Mouse (Mus musculus) kidney, embryonic 16.5 days (tissue): ENCODE results near the gene Olfr523. TPM values are rescaled to one million over a fixed set of nuclear protein-coding genes. Genes with fewer than 3 reads are reported as not detected.

Experiments
- ATAC-seq: fragments of 200-750 bp; cut with Nextera tagmentation; 2 replicates; pipeline ENCODE4 v1.8.0; 2017; ENCODE audit warnings: moderate TSS enrichment; ENCODE audit not compliant: low FRiP score, low TSS enrichment
- H3K27ac ChIP-seq: fragments of 300-500 bp; sonication (generic); 2 replicates; pipeline ENCODE4 v1.5.1; 2014; ENCODE audit warnings: low read length
- H3K27me3 ChIP-seq: fragments of 300-500 bp; sonication (generic); 2 replicates; pipeline ENCODE4 v1.6.1; 2014; ENCODE audit warnings: low read length, control low read depth, mixed read lengths; ENCODE audit not compliant: insufficient read depth
- H3K36me3 ChIP-seq: fragments of 300-500 bp; sonication (generic); 2 replicates; pipeline ENCODE4 v1.6.1; 2014; ENCODE audit warnings: low read length, control low read depth, mixed read lengths; ENCODE audit not compliant: insufficient read depth
- H3K4me1 ChIP-seq: fragments of 300-500 bp; sonication (generic); 2 replicates; pipeline ENCODE4 v1.6.1; 2014; ENCODE audit warnings: low read length, control low read depth, mixed read lengths; ENCODE audit not compliant: insufficient read depth
- H3K4me2 ChIP-seq: fragments of 300-500 bp; sonication (generic); replicated peaks from 2 replicates; pipeline ENCODE4 v1.6.1; 2014; ENCODE audit warnings: low read depth, low read length
- H3K4me3 ChIP-seq: fragments of 300-500 bp; sonication (generic); 2 replicates; pipeline ENCODE4 v1.5.1; 2014; ENCODE audit warnings: mild to moderate bottlenecking, low read length
- H3K9ac ChIP-seq: fragments of 300-500 bp; sonication (generic); replicated peaks from 2 replicates; pipeline ENCODE4 v1.6.1; 2014; ENCODE audit warnings: low read length
- H3K9me3 ChIP-seq: fragments of 300-500 bp; sonication (generic); 2 replicates; pipeline ENCODE4 v1.6.1; 2016; ENCODE audit warnings: low read length, control low read depth
- WGBS: fragments of 180-500 bp; shearing (Covaris S2); extraction: QIAGEN DNeasy Blood & Tissue Kit; methylation state at CpG from one replicate; pipeline ENCODE4 v1.1.7; 2014; 5-methylcytosine and 5-hydroxymethylcytosine counted together
- polyA plus RNA-seq: library from polyadenylated mRNA; unstranded; fragments of >200 nt; fragmentation: Nextera tagmentation; extraction: Ambion mirVana; gene quantifications from 2 replicates; pipeline ENCODE4 v1.2.1, GENCODE M21; 2015

Olfr523 gene
- polyA plus RNA-seq, 1 experiment from 2014 or later = not detected

GRCm38 (mm10) chr7:140167950-140168349 lies 5.1 kb upstream of the Olfr523 start:
- Histone ChIP-seq H3K4me1 (no peaks in the 10 kb centered on the region), H3K4me3 (no peak overlapping the region), H3K27me3 (no peaks in the 10 kb centered on the region), H3K4me2 (no peak overlapping the region), H3K27ac (no peak overlapping the region), H3K9ac (no peak overlapping the region), H3K9me3 (peaks cover 9% of the 10 kb centered on the region; the same call in 1 of the 2 replicates), H3K36me3 (no peaks in the 10 kb centered on the region)
- WGBS = 88% methylated on average over 1 of the region's 1 CpGs
- ATAC-seq = no peak

DNA sequence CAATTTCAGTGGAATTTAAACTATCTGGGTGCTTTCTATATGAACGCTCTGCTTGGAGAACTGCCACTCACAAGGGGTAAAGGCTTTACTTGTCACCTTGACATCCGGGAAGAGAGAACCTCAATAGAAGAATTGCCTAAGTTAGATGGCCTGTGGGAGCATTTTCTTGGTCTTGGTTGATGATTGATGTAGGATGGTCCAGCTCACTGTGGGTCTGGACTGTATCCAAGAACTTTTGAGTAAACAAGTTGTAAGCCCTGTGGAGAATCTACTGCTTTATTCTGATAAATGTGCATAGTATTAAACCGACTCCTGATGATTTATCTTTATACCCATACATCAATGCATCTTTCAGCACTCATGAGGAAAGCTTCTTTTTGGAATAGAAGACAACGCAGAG lies 3.6 kb upstream of the Olfr523 start:
- WGBS = 71% methylated on average over 4 of the region's 4 CpGs
- Histone ChIP-seq H3K4me1 (no peaks in the 10 kb centered on the region), H3K27me3 (no peaks in the 10 kb centered on the region), H3K36me3 (no peaks in the 10 kb centered on the region), H3K4me3 (no peak overlapping the region), H3K4me2 (no peak overlapping the region), H3K9ac (no peak overlapping the region), H3K9me3 (peaks cover 9% of the 10 kb centered on the region; the same call in 1 of the 2 replicates), H3K27ac (no peak overlapping the region)
- no peak for ATAC-seq

DNA sequence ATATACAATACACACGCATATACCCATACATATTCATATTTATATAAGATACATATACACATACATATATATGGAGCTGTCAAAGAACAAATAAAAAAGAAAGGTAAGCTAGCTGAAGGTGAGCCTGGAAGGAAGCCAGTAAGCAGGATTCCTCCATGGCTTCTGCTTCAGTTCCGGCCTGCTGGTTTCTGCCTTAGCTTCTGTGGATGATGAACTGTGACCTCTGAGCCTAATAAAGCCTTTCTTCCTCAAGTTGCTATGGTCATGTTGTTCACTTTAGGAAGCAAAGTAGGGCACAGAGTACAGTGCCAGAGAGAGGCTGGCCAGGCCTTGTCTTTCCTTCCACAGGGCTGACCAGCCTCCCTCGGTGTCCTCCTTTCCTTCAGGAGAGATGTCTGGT lies 2.2 kb upstream of the Olfr523 start:
- Histone ChIP-seq H3K9me3 (peaks cover 9% of the 10 kb centered on the region; the same call in 1 of the 2 replicates), H3K27ac (no peak overlapping the region), H3K4me1 (no peaks in the 10 kb centered on the region), H3K4me2 (no peak overlapping the region), H3K4me3 (no peak overlapping the region), H3K27me3 (no peaks in the 10 kb centered on the region), H3K9ac (no peak overlapping the region), H3K36me3 (no peaks in the 10 kb centered on the region)
- ATAC-seq = no peak
- 88% methylated on average over 3 of the region's 3 CpGs for WGBS

GRCm38 (mm10) chr7:140179176-140179575 lies 6.2 kb downstream of the Olfr523 start:
- Histone ChIP-seq H3K27ac (no peak overlapping the region), H3K9me3 (no peaks in the 10 kb centered on the region), H3K4me2 (no peak overlapping the region), H3K36me3 (no peaks in the 10 kb centered on the region), H3K4me1 (no peaks in the 10 kb centered on the region), H3K9ac (no peak overlapping the region), H3K27me3 (no peaks in the 10 kb centered on the region), H3K4me3 (no peak overlapping the region)
- no peak for ATAC-seq
- 74% methylated on average over 2 of the region's 2 CpGs for WGBS

DNA sequence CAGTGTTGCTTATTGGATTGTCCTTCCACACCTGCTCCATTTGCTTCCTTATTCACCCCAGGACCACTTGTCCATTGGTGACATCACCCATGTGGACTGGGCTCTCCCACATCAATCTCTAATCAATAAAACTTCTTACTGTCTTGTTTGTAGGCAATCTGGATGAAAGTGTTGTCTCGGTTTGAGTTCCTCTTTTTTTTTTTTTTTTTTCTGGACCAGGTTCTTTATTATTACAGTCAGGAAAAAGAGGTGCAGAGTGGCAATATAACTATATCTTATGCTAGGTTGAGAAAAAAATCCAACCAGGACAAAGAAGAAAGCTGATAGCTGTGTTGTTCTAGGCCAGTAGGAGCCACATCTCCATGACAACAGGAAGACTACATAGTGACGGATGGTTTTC lies 7.7 kb downstream of the Olfr523 start:
- no peaks in the 10 kb centered on the region for H3K4me1 ChIP-seq
- no peak overlapping the region for H3K4me2 ChIP-seq
- no peak overlapping the region for H3K27ac ChIP-seq
- no peaks in the 10 kb centered on the region for H3K9me3 ChIP-seq
- H3K36me3 ChIP-seq = no peaks in the 10 kb centered on the region
- no peak for ATAC-seq
- H3K4me3 ChIP-seq = no peak overlapping the region
- H3K9ac ChIP-seq = no peak overlapping the region
- WGBS = 77% methylated on average over 2 of the region's 2 CpGs
- no peaks in the 10 kb centered on the region for H3K27me3 ChIP-seq

DNA sequence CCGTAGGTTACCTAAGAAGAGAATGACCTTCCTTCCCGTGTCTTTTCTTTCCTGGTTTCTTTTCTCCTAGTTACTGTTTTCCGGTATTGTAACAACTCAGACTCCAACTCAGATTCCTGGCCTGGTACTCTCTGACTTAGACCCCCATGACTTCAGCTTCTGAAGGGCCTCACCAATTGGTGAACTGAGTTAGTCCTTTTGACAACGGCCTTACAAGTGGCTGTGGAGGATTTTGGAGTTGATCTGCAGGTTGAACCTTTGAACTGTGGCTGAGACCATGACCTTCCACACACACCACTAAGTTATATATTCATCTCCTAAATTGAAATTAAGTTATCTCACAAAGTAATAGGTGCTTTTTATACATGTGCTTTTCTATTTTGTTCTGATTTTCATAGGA lies 11.2 kb downstream of the Olfr523 start:
- H3K9me3 ChIP-seq = no peaks in the 10 kb centered on the region
- WGBS = 86% methylated on average over 4 of the region's 4 CpGs
- H3K4me1 ChIP-seq = no peaks in the 10 kb centered on the region
- H3K9ac ChIP-seq = no peak overlapping the region
- H3K4me2 ChIP-seq = no peak overlapping the region
- no peaks in the 10 kb centered on the region for H3K36me3 ChIP-seq
- no peak for ATAC-seq
- no peak overlapping the region for H3K27ac ChIP-seq
- H3K4me3 ChIP-seq = no peak overlapping the region
- H3K27me3 ChIP-seq = no peaks in the 10 kb centered on the region

DNA sequence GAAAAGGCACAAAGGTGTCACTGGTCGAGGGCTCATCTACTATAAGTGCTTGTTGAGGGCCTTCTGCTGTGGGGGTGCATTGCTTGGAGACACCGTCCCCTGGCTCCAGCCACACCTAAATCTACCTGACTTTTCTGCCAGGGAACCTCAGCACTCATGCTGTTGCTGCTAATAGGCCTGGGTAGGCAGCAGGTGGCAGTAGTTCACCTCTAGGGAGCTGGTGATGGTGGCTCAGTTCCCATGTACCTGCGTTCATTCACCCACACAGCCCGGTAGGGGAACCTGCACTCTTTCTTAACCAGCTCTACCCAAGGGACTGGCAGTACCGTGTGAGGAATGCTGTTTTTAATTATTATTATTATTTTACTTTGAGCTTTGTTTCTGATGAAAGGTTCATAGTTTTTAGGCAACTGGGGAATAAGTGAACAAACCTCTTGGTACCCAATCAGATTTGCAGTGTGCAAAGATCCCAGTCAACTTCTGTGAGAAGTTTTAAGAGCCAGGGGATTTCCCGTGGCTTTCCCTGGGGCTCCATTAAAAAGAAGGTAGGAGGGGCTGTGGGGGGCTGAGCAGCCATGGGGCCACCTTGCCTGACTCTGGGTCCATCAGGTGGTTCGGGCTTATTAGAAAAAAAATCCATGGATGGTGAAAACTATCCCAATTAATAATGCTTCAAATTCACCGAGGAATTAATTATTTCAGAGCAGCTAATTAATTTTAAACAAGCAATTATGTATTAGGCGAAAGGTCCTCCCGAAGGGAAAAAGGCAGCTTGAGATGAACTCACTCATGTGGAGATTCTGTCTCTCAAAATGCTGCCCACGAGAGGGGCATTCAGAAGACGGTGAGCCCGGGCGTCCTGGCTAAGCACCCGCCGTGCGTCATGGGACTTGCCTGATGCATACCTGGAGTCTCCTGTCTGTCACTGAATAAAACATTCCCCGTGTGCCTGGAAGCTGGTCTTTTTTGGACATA lies 13.9 kb downstream of the Olfr523 start:
- Histone ChIP-seq H3K36me3 (no peaks in the 10 kb centered on the region), H3K4me1 (no peaks in the 10 kb centered on the region), H3K9ac (no peak overlapping the region), H3K4me3 (no peak overlapping the region), H3K4me2 (no peak overlapping the region), H3K9me3 (no peaks in the 10 kb centered on the region), H3K27ac (no peak overlapping the region), H3K27me3 (no peaks in the 10 kb centered on the region)
- WGBS = 63% methylated on average over 18 of the region's 18 CpGs
- ATAC-seq = no peak

DNA sequence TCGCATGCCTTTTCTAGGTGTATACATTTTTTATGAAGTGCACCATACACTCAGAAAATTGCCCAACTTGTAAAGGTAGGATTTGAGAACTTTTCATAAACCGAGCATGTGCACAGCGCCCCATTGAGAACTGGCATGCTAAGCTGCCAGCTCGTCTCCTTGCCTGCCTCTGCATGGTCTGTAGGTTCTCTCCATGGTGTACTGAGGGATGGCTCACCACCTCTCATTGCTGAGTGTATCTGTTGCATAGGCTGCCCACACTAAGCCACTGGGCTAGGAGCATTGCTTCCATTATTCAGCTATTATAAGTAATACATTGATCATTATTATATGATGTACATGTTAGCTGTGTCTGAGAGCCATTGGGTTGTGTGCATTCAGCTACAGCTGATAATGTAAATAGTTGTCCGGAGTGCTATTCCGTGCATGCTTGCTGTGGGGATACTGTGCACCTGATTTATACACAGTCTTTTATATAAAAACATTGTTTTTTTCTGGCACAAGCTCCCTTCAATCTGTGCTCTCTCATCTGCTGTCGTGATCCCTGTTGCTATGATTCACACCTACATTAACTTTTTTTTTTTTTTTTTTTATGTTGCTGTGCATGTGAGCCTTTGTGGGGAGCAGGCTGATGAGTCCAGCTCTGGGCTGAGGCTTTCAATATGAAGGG lies 14.8 kb downstream of the Olfr523 start:
- Histone ChIP-seq H3K27ac (no peak overlapping the region), H3K4me3 (no peak overlapping the region), H3K4me1 (no peaks in the 10 kb centered on the region), H3K36me3 (no peaks in the 10 kb centered on the region), H3K9me3 (no peaks in the 10 kb centered on the region), H3K9ac (no peak overlapping the region), H3K4me2 (no peak overlapping the region), H3K27me3 (no peaks in the 10 kb centered on the region)
- no peak for ATAC-seq
- 84% methylated on average over 7 of the region's 7 CpGs for WGBS

GRCm38 (mm10) chr7:140188391-140189328 lies 15.6 kb downstream of the Olfr523 start:
- 66% methylated on average over 4 of the region's 4 CpGs for WGBS
- H3K4me1 ChIP-seq = no peaks in the 10 kb centered on the region
- H3K9me3 ChIP-seq = no peaks in the 10 kb centered on the region
- H3K9ac ChIP-seq = no peak overlapping the region
- H3K36me3 ChIP-seq = no peaks in the 10 kb centered on the region
- no peak overlapping the region for H3K4me2 ChIP-seq
- no peaks in the 10 kb centered on the region for H3K27me3 ChIP-seq
- H3K27ac ChIP-seq = no peak overlapping the region
- H3K4me3 ChIP-seq = no peak overlapping the region
- no peak for ATAC-seq
